Mouse (Mus musculus) thymus, postnatal 10 days (tissue): ENCODE data around the gene Zbtb7b.

Experiments
- DNase-seq, 2 experiments: peaks; one replicate each; pipeline ENCODE4 v3.0.0; 2021; ENCODE audit warnings: low spot score in 2 of 2

The Zbtb7b gene

GRCm38 (mm10) chr3:89418861-89419250 is 24.3 kb upstream of the Zbtb7b start:
- DNase-seq: peak in 1 of 2 experiments; percentile 39

- DNase-seq: peak; percentile 87 to 93
These were observed 23.7 kb upstream of the Zbtb7b start, which contains the start of the genes Cks1b and Shc1 for GRCm38 (mm10) chr3:89418170-89418860. Gene Cks1b, minus strand, starts transcription at chr3:89418383. Gene Shc1, plus strand, starts transcription at chr3:89418443.

- no peak for DNase-seq
These were observed 23.2 kb upstream of the Zbtb7b start for GRCm38 (mm10) chr3:89417840-89418169.

- no peak for DNase-seq
These were observed 22.6 kb upstream of the Zbtb7b start for GRCm38 (mm10) chr3:89417131-89417530.

GRCm38 (mm10) chr3:89416158-89416557 is 21.6 kb upstream of the Zbtb7b start:
- DNase-seq: no peak

GRCm38 (mm10) chr3:89411490-89412393 is 17.2 kb upstream of the Zbtb7b start, which contains the start of gene Flad1:
Gene Flad1, minus strand, starts transcription at chr3:89411870.
- DNase-seq: peak; percentile 98 to 99

- DNase-seq: no peak
These were observed 16.3 kb upstream of the Zbtb7b start for GRCm38 (mm10) chr3:89410864-89411263.

- no peak for DNase-seq
These were observed 15.1 kb upstream of the Zbtb7b start for GRCm38 (mm10) chr3:89409701-89410100.

- DNase-seq: no peak
These were observed 13.9 kb upstream of the Zbtb7b start for GRCm38 (mm10) chr3:89408448-89408847.

- no peak for DNase-seq
These were observed 12.3 kb upstream of the Zbtb7b start for GRCm38 (mm10) chr3:89406887-89407286.

- no peak for DNase-seq
These were observed 8.1 kb upstream of the Zbtb7b start, which contains the start of gene Lenep for GRCm38 (mm10) chr3:89402693-89403092. Gene Lenep, minus strand, starts transcription at chr3:89402793.

- DNase-seq: no peak
These were observed 6.8 kb upstream of the Zbtb7b start for GRCm38 (mm10) chr3:89401329-89401728.

- DNase-seq: no peak
These were observed 2.1 kb upstream of the Zbtb7b start for GRCm38 (mm10) chr3:89396654-89397005.

- DNase-seq: peak; percentile 70 to 78
These were observed 1.5 kb upstream of the Zbtb7b start for GRCm38 (mm10) chr3:89395806-89396653.

- DNase-seq: no peak
These were observed 836 bp upstream of the Zbtb7b start for GRCm38 (mm10) chr3:89395419-89395805.

- no peak for DNase-seq
These were observed 299 bp upstream of the Zbtb7b start for GRCm38 (mm10) chr3:89394894-89395256.

GRCm38 (mm10) chr3:89393605-89394004 is 971 bp downstream of the Zbtb7b start:
- DNase-seq: peak in 1 of 2 experiments; percentile 66

GRCm38 (mm10) chr3:89392871-89393311 is 1.7 kb downstream of the Zbtb7b start:
- no peak for DNase-seq

- no peak for DNase-seq
These were observed 2.7 kb downstream of the Zbtb7b start for GRCm38 (mm10) chr3:89391663-89392511.

- no peak for DNase-seq
These were observed 3.6 kb downstream of the Zbtb7b start for GRCm38 (mm10) chr3:89390699-89391662.
